Mouse (Mus musculus) limb, embryonic 10.5 days (tissue): ENCODE results near the gene Gm7714. TPM values are rescaled to one million over a fixed set of nuclear protein-coding genes. Genes with fewer than 3 reads are reported as not detected.
"Not testable (repeated sequence)": the region's sequence is repeated elsewhere in the genome, so short reads cannot be mapped to it uniquely, and the experiment has no call there.

Experiments used
- DNase-seq: peaks from one replicate; pipeline ENCODE4 v3.0.0-alpha.2; 2017; ENCODE audit warnings: low spot score
- H3K27ac ChIP-seq: fragments of 300-500 bp; sonication (generic); 2 replicates; pipeline ENCODE4 v1.5.1; 2016; ENCODE audit warnings: mild to moderate bottlenecking
- H3K27me3 ChIP-seq: fragments of 300-500 bp; sonication (generic); 2 replicates; pipeline ENCODE4 v1.6.1; 2016; ENCODE audit warnings: low read depth, mild to moderate bottlenecking; ENCODE audit not compliant: poor library complexity, severe bottlenecking
- H3K36me3 ChIP-seq: fragments of 300-500 bp; sonication (generic); 2 replicates; pipeline ENCODE4 v1.6.1; 2016; ENCODE audit warnings: mild to moderate bottlenecking, moderate library complexity
- H3K4me1 ChIP-seq: fragments of 300-500 bp; sonication (generic); 2 replicates; pipeline ENCODE4 v1.6.1; 2016
- H3K4me3 ChIP-seq: fragments of 300-500 bp; sonication (generic); 2 replicates; pipeline ENCODE4 v1.5.1; 2016; ENCODE audit warnings: mild to moderate bottlenecking, moderate library complexity
- H3K9me3 ChIP-seq: fragments of 300-500 bp; sonication (generic); replicated peaks from 2 replicates; pipeline ENCODE4 v1.6.1; 2016; ENCODE audit warnings: mild to moderate bottlenecking
- WGBS: fragments of 180-500 bp; shearing (Covaris S2); methylation state at CpG from one replicate; pipeline ENCODE4 v1.1.7; 2016; 5-methylcytosine and 5-hydroxymethylcytosine counted together
- polyA plus RNA-seq: library from polyadenylated mRNA; unstranded; fragments of >200 nt; fragmentation: Nextera tagmentation; extraction: Ambion mirVana; gene quantifications from 2 replicates; pipeline ENCODE4 v1.2.1, GENCODE M21; 2016

Gene Gm7714
- not detected in 2 replicates for polyA plus RNA-seq

DNA sequence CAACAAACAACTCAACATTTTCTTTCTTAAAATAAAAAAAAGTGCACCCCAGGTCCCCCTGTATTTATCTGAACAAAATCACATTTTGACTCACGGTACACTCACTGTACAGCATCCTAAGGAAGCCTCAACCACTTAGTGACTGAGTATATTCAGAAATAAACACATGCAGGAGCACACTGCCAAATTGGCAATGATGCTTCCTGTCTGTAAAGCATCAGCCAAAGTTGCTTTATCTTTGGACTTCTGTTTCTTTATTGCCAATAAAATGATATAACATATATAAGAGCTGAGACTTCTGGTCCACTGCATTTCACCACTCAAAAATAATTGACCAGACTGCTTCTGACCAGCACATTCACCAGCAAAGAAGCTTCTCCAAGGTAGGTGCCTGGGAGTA, at the start of gene Gm7714:
Gene Gm7714 (plus strand): TSS at position 301 of the 400 bp plus-strand sequence.
- no peaks in the 10 kb centered on the region for H3K36me3 ChIP-seq
- H3K27ac ChIP-seq: no peak within 1 kb of the TSS
- WGBS: 85% methylated on average over 1 of the region's 1 CpGs
- DNase-seq: no peak
- H3K4me1 ChIP-seq: no peaks in the 10 kb centered on the region
- no peak within 1 kb of the TSS for H3K4me3 ChIP-seq
- H3K27me3 ChIP-seq: no peaks in the 10 kb centered on the region
- no peaks in the 10 kb centered on the region for H3K9me3 ChIP-seq

DNA sequence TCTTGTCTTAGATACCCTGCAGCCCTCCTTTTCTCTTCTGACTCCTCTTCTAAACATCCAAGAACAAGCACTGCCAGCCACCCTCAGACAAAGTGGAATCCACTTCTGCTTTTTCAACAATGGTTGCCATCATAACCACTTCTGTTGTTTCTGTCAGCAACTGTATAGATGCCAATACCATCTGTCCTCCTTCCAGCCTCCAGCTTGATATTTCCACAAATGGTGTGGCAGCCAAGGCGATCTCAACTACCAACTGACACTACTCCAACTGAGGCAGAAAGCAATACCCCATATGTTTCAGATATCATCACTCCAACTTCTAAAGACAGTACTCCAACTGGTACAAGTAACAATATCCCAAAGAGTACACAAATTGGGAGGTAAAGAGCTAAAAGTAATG, 12.2 kb upstream of the Gm7714 start:
- Histone ChIP-seq H3K27me3 (no peaks in the 10 kb centered on the region), H3K9me3 (no peaks in the 10 kb centered on the region), H3K4me3 (no peak overlapping the region), H3K4me1 (no peaks in the 10 kb centered on the region), H3K27ac (no peak overlapping the region), H3K36me3 (no peaks in the 10 kb centered on the region)
- no peak for DNase-seq
- WGBS: 94% methylated on average over 1 of the region's 1 CpGs

DNA sequence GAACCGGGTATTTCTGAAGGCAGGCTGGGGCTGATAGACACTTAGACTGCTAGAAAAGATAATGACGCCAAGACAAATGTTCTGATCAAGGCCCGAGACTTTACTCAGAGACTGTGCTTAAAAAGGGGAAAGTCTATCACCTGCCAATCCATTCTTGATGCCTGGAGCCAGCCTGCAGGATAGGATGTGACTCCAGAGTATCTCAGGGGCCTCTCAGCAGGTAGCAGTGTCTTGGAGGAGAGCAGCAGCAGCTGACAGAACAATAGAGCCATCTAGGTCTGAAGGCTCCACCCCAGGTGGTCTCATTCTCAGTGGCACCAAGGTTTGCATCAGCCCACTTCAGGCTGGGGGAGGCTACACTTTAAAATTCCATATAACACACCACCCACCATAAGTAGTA, 42.6 kb downstream of the Gm7714 start:
- 80% methylated on average over 3 of the region's 3 CpGs for WGBS
- not testable (repeated sequence) for H3K27me3 ChIP-seq, H3K36me3 ChIP-seq, H3K27ac ChIP-seq, H3K4me1 ChIP-seq, H3K4me3 ChIP-seq, H3K9me3 ChIP-seq, DNase-seq

DNA sequence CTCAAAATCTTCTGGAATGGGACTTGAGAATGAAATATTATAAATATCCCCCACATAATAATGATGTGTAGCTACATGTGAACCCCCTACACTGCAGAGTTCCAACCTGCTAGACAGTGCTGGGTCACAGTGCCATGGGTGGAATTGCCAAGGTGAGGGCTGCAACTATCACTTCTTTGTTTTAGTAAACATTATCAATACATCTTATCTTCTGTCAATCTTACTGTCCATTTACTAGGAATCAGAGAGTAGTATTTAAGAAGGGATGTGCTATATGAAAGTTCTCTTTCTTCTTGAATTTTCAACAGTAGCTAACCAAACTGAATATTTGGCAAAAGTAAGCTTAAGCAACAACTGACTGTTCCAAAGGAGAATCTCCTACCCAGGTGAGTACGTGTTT, 48.3 kb downstream of the Gm7714 start, which contains the start of gene Prol1:
Gene Prol1 (plus strand): TSS at position 301 of the 400 bp plus-strand sequence.
- no peak within 1 kb of the TSS for H3K4me3 ChIP-seq
- no peaks in the 10 kb centered on the region for H3K9me3 ChIP-seq
- no peak within 1 kb of the TSS for H3K27ac ChIP-seq
- no peak for DNase-seq
- H3K27me3 ChIP-seq: no peaks in the 10 kb centered on the region
- WGBS: 92% methylated on average over 1 of the region's 1 CpGs
- no peaks in the 10 kb centered on the region for H3K4me1 ChIP-seq
- no peaks in the 10 kb centered on the region for H3K36me3 ChIP-seq

Other genes with a start within 250 kb of the Gm7714 start
- gene Smr2, start 182.4 kb upstream of the Gm7714 start, polyA plus RNA-seq: not detected in 2 replicates
- not detected in 2 replicates for gene Gm11116, start 157.4 kb upstream of the Gm7714 start, polyA plus RNA-seq
- gene Gm11115, start 114.8 kb upstream of the Gm7714 start, polyA plus RNA-seq: not detected in 2 replicates
- not detected in 2 replicates for gene Prol1, start 48.4 kb downstream of the Gm7714 start, polyA plus RNA-seq
- gene Amtn, start 107.2 kb downstream of the Gm7714 start, polyA plus RNA-seq: not detected in 2 replicates
- 0.10 and 0.38 TPM in 2 replicates for gene Ambn, start 187.1 kb downstream of the Gm7714 start, polyA plus RNA-seq
- gene Enam, start 219.1 kb downstream of the Gm7714 start, polyA plus RNA-seq: 0.06 TPM in 1 of 2 replicates, not detected in the other